Mouse (Mus musculus): ENCODE results near the gene Aak1. TPM values are rescaled to one million over a fixed set of nuclear protein-coding genes. Genes with fewer than 3 reads are reported as not detected.
"Not testable (repeated sequence)": the region's sequence is repeated elsewhere in the genome, so short reads cannot be mapped to it uniquely, and the experiment has no call there.

The Aak1 gene
- total RNA-seq, 2 experiments from 2014 or later = 5.3 to 29.7 TPM

DNA sequence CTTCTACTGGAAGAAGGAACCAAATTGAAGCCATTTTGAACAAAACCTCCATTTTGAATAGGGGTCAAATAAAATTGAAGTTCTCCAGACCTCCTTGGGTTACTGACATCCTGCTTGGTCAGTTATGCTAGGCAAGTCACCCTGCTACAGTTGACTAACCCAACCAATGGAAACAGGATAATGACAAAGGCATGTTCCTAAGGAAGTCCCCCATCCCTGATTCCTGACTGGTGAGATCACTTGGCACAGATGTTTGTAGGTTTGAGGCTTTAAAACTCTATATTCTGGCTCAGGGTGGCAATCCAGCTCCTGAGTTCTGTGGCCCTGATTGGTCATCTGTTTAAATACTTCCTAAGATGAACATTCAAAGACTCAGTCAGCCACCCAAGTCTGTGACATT is 156.3 kb downstream of the Aak1 start:
- no peak for ATAC-seq (ENCODE audit: poor library complexity, severe bottlenecking)

DNA sequence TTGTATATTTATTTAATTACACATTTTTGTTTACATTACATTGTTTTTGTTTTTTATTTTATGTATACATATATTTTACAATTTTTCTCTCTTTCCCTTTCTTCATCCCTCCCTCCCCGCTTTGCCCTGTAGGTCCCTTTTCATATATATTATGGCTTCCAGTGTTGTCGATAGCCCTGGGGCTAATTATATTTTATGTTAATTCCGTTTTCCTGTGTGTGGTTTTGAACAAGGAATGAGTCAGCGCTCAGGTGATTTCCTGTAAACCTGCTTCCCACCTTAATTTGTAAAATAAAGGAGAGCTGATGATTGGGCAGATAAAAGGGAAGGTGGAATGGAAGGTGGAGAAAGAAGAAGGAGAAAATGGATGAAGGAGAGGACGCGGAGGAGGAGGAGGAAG is 159.6 kb downstream of the Aak1 start, which contains the start of gene Nfu1:
Gene Nfu1, plus strand, starts transcription at position 350 of the 400 bp plus-strand sequence.
- no peak for ATAC-seq (ENCODE audit: poor library complexity, severe bottlenecking)

DNA sequence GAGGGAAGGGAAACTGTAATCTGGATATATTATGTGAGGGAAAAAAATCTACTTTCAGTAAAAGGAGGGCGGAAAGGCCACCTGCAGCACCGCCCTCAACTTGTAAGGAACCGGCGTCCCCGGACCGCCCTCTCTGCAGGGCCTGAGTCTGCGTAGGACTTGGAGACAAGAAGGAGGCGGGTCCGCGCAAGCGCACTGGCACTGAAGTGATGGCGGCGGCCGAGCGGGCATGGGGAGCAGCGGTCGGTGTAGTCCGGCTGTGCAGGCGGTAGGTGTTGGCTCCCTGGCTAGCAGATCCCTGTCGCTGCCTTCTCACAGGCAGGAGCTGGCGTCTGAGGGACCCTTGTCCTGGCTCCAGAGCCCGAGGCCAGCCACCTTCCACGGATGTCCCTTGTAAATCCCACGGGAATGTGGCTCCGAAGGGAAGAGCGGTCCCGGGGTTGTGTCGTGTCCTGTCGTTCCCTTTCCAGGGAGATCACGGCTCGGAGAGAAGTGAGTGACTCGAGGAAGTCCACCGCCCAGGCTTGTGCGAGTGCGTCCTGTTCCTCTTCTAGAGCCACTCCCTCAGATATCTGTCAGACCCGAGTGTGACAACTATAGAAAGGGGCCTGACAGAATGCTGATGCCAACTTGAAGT is 160.5 kb downstream of the Aak1 start:
- peak; percentile 97 for ATAC-seq (ENCODE audit: poor library complexity, severe bottlenecking)

GRCm38 (mm10) chr6:87016916-87017315 is 167.6 kb downstream of the Aak1 start:
- ATAC-seq (ENCODE audit: poor library complexity, severe bottlenecking) = peak; percentile 84

DNA sequence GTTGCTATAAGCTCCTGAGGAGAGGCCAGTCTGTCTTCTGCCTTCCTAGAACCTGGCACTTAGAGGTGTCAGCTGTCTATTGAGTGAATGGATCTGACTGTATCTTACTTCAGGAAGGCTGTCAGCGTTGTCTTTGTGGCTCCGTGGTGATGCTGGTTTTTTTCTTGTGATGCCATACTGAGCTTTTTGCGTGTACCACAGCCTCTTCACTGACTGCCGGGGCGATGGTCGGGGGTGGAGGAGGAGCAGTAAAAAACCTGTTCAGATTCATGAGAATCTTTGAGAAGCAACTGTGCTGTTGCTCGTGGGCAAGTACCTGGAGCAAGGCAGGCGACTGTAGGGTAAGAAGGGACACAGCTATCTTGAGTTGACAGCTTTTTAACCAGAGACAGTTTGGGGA is 169.6 kb downstream of the Aak1 start:
- no peak for ATAC-seq (ENCODE audit: poor library complexity, severe bottlenecking)

DNA sequence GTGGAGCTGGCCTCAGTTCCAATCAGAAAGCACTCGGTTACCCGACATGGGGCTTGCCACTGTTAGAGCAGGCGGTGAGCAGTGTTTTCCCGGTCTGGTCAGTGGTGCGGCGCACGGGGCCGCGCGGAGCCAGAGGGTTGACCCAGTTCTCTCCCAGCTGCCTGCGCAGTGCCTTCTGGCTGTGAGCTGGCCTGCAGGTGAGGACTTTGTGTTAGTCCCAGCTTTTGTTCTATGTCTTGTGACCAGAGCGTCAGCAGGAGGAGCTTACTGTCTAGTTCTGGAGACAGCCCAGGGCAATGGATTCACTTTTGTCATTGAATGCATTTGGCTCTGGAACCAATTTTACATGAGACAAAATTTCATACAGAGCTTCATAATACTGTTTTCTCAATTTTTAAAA is 172.5 kb downstream of the Aak1 start:
- no peak for ATAC-seq (ENCODE audit: poor library complexity, severe bottlenecking)

DNA sequence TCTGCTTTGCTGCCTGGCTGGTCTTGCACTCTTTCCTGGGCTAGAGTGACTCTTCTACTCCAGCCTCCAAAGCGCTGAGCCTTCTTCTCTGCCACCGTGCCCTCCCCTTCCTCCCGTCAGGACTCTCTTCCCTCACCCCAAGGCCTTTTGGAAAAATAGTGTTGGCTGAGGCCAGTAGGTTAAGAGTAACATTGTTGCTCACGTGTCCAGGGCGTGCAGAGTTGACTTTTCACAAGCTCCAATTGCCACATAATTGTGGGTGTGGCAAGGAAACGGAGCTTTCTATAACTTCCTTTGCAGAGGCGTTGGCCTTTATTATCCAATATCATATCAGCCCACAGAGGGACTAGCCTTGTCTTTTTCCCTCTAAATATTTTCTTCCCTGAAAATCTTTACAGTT is 177.7 kb downstream of the Aak1 start:
- peak; percentile 97 for ATAC-seq (ENCODE audit: poor library complexity, severe bottlenecking)

DNA sequence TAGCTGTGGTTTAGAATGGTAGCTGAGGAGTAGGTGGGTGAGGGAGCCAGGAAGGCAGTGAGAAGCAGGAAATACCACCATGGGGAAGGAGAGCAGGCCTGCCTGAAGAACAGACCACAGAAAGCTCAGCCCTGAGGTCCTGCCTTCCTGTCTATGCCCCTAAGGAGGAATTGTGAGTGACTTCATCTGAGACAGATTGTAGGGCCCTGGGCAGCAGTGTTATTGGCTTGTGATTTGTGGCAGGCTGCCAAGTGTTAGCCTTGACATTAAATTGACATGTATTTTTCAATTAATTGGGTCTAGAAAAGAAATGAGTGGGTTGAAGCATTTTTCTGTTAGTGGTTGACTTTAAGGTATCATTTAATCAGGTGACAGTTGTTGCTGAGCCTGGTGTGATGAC is 179.6 kb downstream of the Aak1 start:
- ATAC-seq (ENCODE audit: poor library complexity, severe bottlenecking) = no peak

- ATAC-seq (ENCODE audit: poor library complexity, severe bottlenecking) = not testable (repeated sequence)
These were observed 182.0 kb downstream of the Aak1 start for GRCm38 (mm10) chr6:87031310-87031709.

- no peak for ATAC-seq (ENCODE audit: poor library complexity, severe bottlenecking)
These were observed 183.1 kb downstream of the Aak1 start for GRCm38 (mm10) chr6:87032401-87032800.

- ATAC-seq (ENCODE audit: poor library complexity, severe bottlenecking) = no peak
These were observed 185.1 kb downstream of the Aak1 start for GRCm38 (mm10) chr6:87034395-87034794.

DNA sequence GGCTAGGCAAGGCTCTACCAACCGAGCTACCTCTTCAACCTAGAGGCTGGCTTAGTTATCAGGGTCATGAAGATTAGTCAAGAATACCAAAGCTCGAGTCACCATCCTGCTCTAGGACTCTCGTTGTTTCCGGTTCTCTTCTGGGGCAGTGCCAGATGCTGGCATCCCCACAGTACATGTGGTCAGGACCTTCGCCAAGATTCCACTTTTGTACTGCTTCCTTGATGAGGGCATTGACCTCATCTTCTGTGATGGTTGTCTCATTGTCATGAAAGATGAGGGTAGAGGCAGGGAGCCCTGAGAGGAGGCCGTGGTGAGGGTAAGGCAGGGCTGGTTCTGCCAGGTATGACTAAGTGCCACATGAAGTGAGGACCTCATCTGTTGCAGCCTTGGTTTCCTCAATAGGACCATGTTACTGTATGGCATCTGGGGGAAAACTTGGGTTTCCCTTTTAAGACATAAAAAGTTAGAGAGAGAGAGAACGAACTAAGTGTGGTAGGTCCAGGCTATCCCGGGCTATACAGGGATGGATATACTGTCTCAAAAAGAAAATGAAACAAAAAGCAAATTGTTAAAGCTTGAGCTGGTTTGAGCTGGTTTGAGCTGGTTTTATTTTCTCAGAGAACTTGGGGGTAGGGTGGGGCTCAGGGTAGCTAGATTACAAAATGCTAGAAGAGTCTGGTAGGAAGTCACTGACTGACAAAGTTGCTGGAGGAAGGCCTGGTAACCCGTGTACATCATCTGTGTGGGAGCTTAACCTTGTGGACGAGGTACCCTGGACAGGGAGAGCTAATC is 188.7 kb downstream of the Aak1 start:
- ATAC-seq (ENCODE audit: poor library complexity, severe bottlenecking) = peak; percentile 27

GRCm38 (mm10) chr6:87039161-87039560 is 189.8 kb downstream of the Aak1 start:
- ATAC-seq (ENCODE audit: poor library complexity, severe bottlenecking) = no peak

- ATAC-seq (ENCODE audit: poor library complexity, severe bottlenecking) = no peak
These were observed 191.7 kb downstream of the Aak1 start for GRCm38 (mm10) chr6:87040971-87041370.

DNA sequence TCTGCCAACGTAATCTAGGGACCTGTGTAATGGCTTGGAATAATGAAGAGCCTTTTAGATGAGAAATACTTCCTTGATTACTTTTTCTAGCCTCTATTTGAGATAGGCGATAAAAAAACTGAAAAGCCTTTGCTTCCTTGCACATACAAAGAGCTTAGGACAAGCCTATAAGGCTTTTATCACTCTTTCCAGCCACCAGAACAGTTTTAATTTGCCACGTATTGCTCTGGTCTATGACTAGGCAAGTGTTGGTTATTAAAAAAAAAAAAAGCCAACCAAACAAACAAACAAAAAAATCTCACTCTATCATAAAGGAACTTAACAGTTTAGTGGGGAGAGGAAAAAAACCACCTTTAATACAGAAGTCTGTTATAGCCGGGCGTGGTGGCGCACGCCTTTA is 192.1 kb downstream of the Aak1 start:
- no peak for ATAC-seq (ENCODE audit: poor library complexity, severe bottlenecking)

DNA sequence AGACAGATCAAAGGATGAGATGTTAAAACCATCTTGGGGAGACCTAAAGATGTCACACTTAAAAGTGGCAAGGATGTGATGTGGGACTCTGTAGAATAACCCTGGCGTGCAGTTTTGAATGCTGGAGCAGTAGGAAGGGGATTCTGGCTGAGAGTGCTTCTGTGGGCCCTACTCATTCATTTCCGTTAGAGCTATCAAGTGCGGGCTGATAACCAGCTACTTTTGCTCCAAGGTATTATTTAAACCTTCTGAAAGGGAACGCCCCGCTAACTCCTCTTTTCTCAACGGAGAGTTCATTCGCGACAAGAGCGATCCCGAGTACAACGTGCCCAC is 192.7 kb downstream of the Aak1 start:
- no peak for ATAC-seq (ENCODE audit: poor library complexity, severe bottlenecking)

- ATAC-seq (ENCODE audit: poor library complexity, severe bottlenecking) = peak; percentile 86
These were observed 193.2 kb downstream of the Aak1 start, which contains the start of gene Gfpt1 for GRCm38 (mm10) chr6:87042337-87043130. Gene Gfpt1 (plus strand): TSS chr6:87042846.

DNA sequence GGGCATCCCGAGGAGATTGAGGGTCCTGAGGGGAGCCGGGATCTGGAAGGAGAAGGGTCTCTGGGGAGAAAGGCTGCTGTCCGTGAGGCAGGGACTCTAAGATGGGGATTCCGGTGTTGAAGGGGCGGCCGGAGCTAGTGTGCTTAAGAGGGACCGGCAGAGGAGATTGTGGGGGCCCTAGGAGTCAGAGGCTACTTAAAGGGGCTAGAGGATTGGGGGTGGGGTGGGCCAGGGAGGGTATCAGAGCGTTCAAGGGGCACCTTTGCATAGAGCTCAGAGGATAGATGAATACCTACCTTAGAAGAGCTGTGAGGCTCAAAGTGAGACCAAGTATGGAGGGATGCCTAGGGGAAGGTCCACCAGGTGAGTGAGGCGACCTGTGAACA is 193.8 kb downstream of the Aak1 start:
- no peak for ATAC-seq (ENCODE audit: poor library complexity, severe bottlenecking)

DNA sequence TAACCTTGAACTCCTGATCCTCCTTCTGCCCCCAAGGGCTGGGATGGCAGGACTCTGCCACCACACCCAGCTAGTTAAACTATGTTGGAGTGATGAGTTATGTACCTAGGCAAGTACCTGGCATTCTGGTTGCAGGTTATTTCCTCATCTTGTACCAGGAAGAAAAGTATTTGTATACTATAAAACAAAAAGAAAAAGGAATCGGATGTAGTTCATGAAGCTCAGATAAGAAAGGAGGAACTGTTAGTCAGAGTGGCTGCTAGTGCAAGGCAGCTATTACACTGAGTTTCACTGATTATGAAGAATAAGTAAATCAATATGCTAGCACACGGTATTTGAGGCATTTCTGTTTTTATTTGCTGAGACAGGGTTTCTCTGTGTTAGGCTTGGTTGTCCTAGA is 195.6 kb downstream of the Aak1 start:
- no peak for ATAC-seq (ENCODE audit: poor library complexity, severe bottlenecking)

DNA sequence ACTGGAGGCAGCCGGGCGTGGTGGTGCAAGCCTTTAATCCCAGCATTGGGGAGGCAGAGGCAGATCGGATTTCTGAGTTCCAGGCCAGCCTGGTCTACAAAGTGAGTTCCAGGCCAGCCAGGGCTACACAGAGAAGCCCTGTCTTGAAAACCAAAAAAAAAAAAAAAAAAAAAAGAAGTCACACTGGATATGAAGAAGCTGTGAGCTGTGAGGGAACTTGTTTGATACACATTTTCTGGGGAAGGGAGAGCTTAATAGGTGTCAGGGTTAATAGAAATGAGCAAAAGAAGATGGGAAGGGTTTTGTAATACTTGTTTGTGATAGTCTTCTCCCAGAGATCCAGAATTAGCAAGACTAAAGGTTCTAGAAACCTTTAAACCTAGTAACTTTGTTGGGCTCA is 196.2 kb downstream of the Aak1 start:
- no peak for ATAC-seq (ENCODE audit: poor library complexity, severe bottlenecking)

GRCm38 (mm10) chr6:87048712-87049111 is 199.4 kb downstream of the Aak1 start:
- ATAC-seq (ENCODE audit: poor library complexity, severe bottlenecking) = not testable (repeated sequence)
